Mouse (Mus musculus): ENCODE data around the gene Ptpn3. TPM values are rescaled to one million over a fixed set of nuclear protein-coding genes. Genes with fewer than 3 reads are reported as not detected.

Gene Ptpn3
- polyA plus RNA-seq, 1 experiment = 4.1 TPM

GRCm38 (mm10) chr4:57263695-57264094 is 37.9 kb downstream of the Ptpn3 start:
- no peak overlapping the region for H3K27ac ChIP-seq (ENCODE audit: control insufficient read depth, insufficient read depth, low read depth, low read length, poor library complexity)
- H3K4me3 ChIP-seq (replicated peaks; ENCODE audit: control insufficient read depth, low read depth, low read length) = no peak overlapping the region
- TF ChIP-seq CTCF (IDR thresholded peaks at IDR 0.05; ENCODE audit: control insufficient read depth, insufficient read depth, low read length) (no peak), POLR2A (IDR thresholded peaks at IDR 0.05; ENCODE audit: borderline replicate concordance, control insufficient read depth, low read depth, low read length) (no peak)
- no peaks in the 10 kb centered on the region; the same call in 1 of the 2 replicates for H3K4me1 ChIP-seq (ENCODE audit: control insufficient read depth, insufficient read depth, low read length)
- whole genome bisulfite sequencing = 81% methylated on average over 7 of the region's 7 CpGs

- 75% methylated on average over 8 of the region's 8 CpGs for WGBS
- no peaks in the 10 kb centered on the region; the same call in 1 of the 2 replicates for H3K4me1 ChIP-seq (ENCODE audit: control insufficient read depth, insufficient read depth, low read length)
- H3K27ac ChIP-seq (ENCODE audit: control insufficient read depth, insufficient read depth, low read depth, low read length, poor library complexity) = no peak overlapping the region
- no peak overlapping the region for H3K4me3 ChIP-seq (replicated peaks; ENCODE audit: control insufficient read depth, low read depth, low read length)
- TF ChIP-seq POLR2A (IDR thresholded peaks at IDR 0.05; ENCODE audit: borderline replicate concordance, control insufficient read depth, low read depth, low read length) = no peak
- no peak for TF ChIP-seq CTCF (IDR thresholded peaks at IDR 0.05; ENCODE audit: control insufficient read depth, insufficient read depth, low read length)
Observed at GRCm38 (mm10) chr4:57263061-57263685, 38.5 kb downstream of the Ptpn3 start.

GRCm38 (mm10) chr4:57262451-57262850 is 39.2 kb downstream of the Ptpn3 start:
- no peaks in the 10 kb centered on the region; the same call in 1 of the 2 replicates for H3K4me1 ChIP-seq (ENCODE audit: control insufficient read depth, insufficient read depth, low read length)
- H3K4me3 ChIP-seq (replicated peaks; ENCODE audit: control insufficient read depth, low read depth, low read length) = no peak overlapping the region
- no peak overlapping the region for H3K27ac ChIP-seq (ENCODE audit: control insufficient read depth, insufficient read depth, low read depth, low read length, poor library complexity)
- TF ChIP-seq CTCF (IDR thresholded peaks at IDR 0.05; ENCODE audit: control insufficient read depth, insufficient read depth, low read length) = no peak
- TF ChIP-seq POLR2A (IDR thresholded peaks at IDR 0.05; ENCODE audit: borderline replicate concordance, control insufficient read depth, low read depth, low read length) = no peak
- WGBS = 79% methylated on average over 8 of the region's 8 CpGs

- TF ChIP-seq CTCF (IDR thresholded peaks at IDR 0.05; ENCODE audit: control insufficient read depth, insufficient read depth, low read length) = no peak
- no peak for TF ChIP-seq POLR2A (IDR thresholded peaks at IDR 0.05; ENCODE audit: borderline replicate concordance, control insufficient read depth, low read depth, low read length)
- 79% methylated on average over 9 of the region's 9 CpGs for WGBS
- no peak overlapping the region for H3K27ac ChIP-seq (ENCODE audit: control insufficient read depth, insufficient read depth, low read depth, low read length, poor library complexity)
- H3K4me3 ChIP-seq (replicated peaks; ENCODE audit: control insufficient read depth, low read depth, low read length) = no peak overlapping the region
- no peaks in the 10 kb centered on the region; the same call in 1 of the 2 replicates for H3K4me1 ChIP-seq (ENCODE audit: control insufficient read depth, insufficient read depth, low read length)
Observed at GRCm38 (mm10) chr4:57261813-57262212, 39.8 kb downstream of the Ptpn3 start.

- TF ChIP-seq POLR2A (IDR thresholded peaks at IDR 0.05; ENCODE audit: borderline replicate concordance, control insufficient read depth, low read depth, low read length) = no peak
- TF ChIP-seq CTCF (IDR thresholded peaks at IDR 0.05; ENCODE audit: control insufficient read depth, insufficient read depth, low read length) = no peak
- 85% methylated on average over 14 of the region's 14 CpGs for WGBS
Observed at GRCm38 (mm10) chr4:57258159-57259035, 43.2 kb downstream of the Ptpn3 start.

GRCm38 (mm10) chr4:57257409-57257808 is 44.2 kb downstream of the Ptpn3 start:
- 87% methylated on average over 8 of the region's 8 CpGs for WGBS
- no peak for TF ChIP-seq POLR2A (IDR thresholded peaks at IDR 0.05; ENCODE audit: borderline replicate concordance, control insufficient read depth, low read depth, low read length)
- TF ChIP-seq CTCF (IDR thresholded peaks at IDR 0.05; ENCODE audit: control insufficient read depth, insufficient read depth, low read length) = no peak
- no peaks in the 10 kb centered on the region for H3K4me1 ChIP-seq (ENCODE audit: control insufficient read depth, insufficient read depth, low read length)
- no peak overlapping the region for H3K4me3 ChIP-seq (replicated peaks; ENCODE audit: control insufficient read depth, low read depth, low read length)
- H3K27ac ChIP-seq (ENCODE audit: control insufficient read depth, insufficient read depth, low read depth, low read length, poor library complexity) = no peak overlapping the region

More at GRCm38 (mm10) chr4:57258159-57259035, 43.2 kb downstream of the Ptpn3 start:
- H3K4me1 ChIP-seq (ENCODE audit: control insufficient read depth, insufficient read depth, low read length) = no peaks in the 10 kb centered on the region
- H3K27ac ChIP-seq (ENCODE audit: control insufficient read depth, insufficient read depth, low read depth, low read length, poor library complexity) = no peak overlapping the region
- no peak overlapping the region for H3K4me3 ChIP-seq (replicated peaks; ENCODE audit: control insufficient read depth, low read depth, low read length)

GRCm38 (mm10) chr4:57256761-57257160 is 44.9 kb downstream of the Ptpn3 start:
- H3K4me3 ChIP-seq (replicated peaks; ENCODE audit: control insufficient read depth, low read depth, low read length) = no peak overlapping the region
- 81% methylated on average over 4 of the region's 4 CpGs for WGBS
- TF ChIP-seq CTCF (IDR thresholded peaks at IDR 0.05; ENCODE audit: control insufficient read depth, insufficient read depth, low read length) = no peak
- TF ChIP-seq POLR2A (IDR thresholded peaks at IDR 0.05; ENCODE audit: borderline replicate concordance, control insufficient read depth, low read depth, low read length) = no peak
- H3K4me1 ChIP-seq (ENCODE audit: control insufficient read depth, insufficient read depth, low read length) = no peaks in the 10 kb centered on the region
- H3K27ac ChIP-seq (ENCODE audit: control insufficient read depth, insufficient read depth, low read depth, low read length, poor library complexity) = no peak overlapping the region

- WGBS = 80% methylated on average over 6 of the region's 6 CpGs
- no peak for TF ChIP-seq POLR2A (IDR thresholded peaks at IDR 0.05; ENCODE audit: borderline replicate concordance, control insufficient read depth, low read depth, low read length)
- TF ChIP-seq CTCF (IDR thresholded peaks at IDR 0.05; ENCODE audit: control insufficient read depth, insufficient read depth, low read length) = no peak
Observed at GRCm38 (mm10) chr4:57254412-57254811, 47.2 kb downstream of the Ptpn3 start.

More at GRCm38 (mm10) chr4:57254412-57254811, 47.2 kb downstream of the Ptpn3 start:
- Histone ChIP-seq H3K4me3 (replicated peaks; ENCODE audit: control insufficient read depth, low read depth, low read length) (no peak overlapping the region), H3K27ac (ENCODE audit: control insufficient read depth, insufficient read depth, low read depth, low read length, poor library complexity) (no peak overlapping the region), H3K4me1 (ENCODE audit: control insufficient read depth, insufficient read depth, low read length) (no peaks in the 10 kb centered on the region)
